Mouse (Mus musculus) skeletal muscle tissue, postnatal 0 days (tissue): ENCODE measurements around the gene Cd86. TPM values are rescaled to one million over a fixed set of nuclear protein-coding genes. Genes with fewer than 3 reads are reported as not detected.

Source experiments
- polyA plus RNA-seq: library from polyadenylated mRNA; unstranded; fragments of >200 nt; fragmentation: Nextera tagmentation; extraction: Ambion mirVana; gene quantifications from 2 replicates; pipeline ENCODE4 v1.2.1, GENCODE M21; 2015

Cd86 gene
- polyA plus RNA-seq = 1.2 and 2.5 TPM in 2 replicates

DNA sequence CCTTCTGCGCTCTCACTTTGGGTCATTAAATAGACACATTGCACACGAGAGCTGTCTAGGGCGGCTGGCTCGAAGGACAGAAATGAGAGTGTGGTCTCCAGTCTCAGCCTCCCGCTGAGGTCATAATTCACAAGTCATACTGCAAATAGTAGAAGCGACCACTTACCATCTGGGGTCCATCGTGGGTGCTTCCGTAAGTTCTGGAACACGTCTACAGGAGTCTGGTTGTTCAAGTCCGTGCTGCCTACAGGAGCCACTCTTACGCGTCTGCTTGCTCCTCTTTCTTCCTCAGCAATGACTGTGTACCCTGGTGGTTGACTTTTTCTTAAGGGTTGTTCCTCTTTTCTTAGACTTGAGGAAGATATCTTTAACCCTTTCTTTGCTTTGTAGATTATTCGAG is at the start of gene Cd86:
Cd86 (minus strand) TSS at position 300 of the 400 bp plus-strand sequence.

GRCm38 (mm10) chr16:36693818-36694413 is 28.0 kb upstream of the Cd86 start, which contains the start of gene Ildr1:
TSS of gene Ildr1 (plus strand) at chr16:36693978.

GRCm38 (mm10) chr16:36561386-36562338 is 104.2 kb downstream of the Cd86 start, which contains the start of gene Casr:
TSS of gene Casr (minus strand) at chr16:36562141.

Other genes starting within 250 kb of the Cd86 start
- 1.9 and 120 TPM in 2 replicates for gene Stfa3, start 210.7 kb downstream of the Cd86 start, polyA plus RNA-seq
- gene Casr, start 103.9 kb downstream of the Cd86 start, polyA plus RNA-seq = 0.04 and 0.13 TPM in 2 replicates
- not detected in 2 replicates for gene Ildr1, start 27.9 kb upstream of the Cd86 start, polyA plus RNA-seq
- gene Slc15a2, start 118.9 kb upstream of the Cd86 start, polyA plus RNA-seq = 0.68 and 1.9 TPM in 2 replicates
- gene Iqcb1, start 162.3 kb upstream of the Cd86 start, polyA plus RNA-seq = 19.0 and 22.0 TPM in 2 replicates
- gene Eaf2, start 208.9 kb upstream of the Cd86 start, polyA plus RNA-seq = 0.62 and 1.1 TPM in 2 replicates
- 56.6 and 62.9 TPM in 2 replicates for gene Golgb1, start 209.1 kb upstream of the Cd86 start, polyA plus RNA-seq